Mouse (Mus musculus) kidney, embryonic 15.5 days (tissue): ENCODE results near the gene March1. TPM values are rescaled to one million over a fixed set of nuclear protein-coding genes. Genes with fewer than 3 reads are reported as not detected.

ENCODE experiments used
- ATAC-seq: fragments of 200-750 bp; cut with Nextera tagmentation; replicated peaks from 2 replicates; pipeline ENCODE4 v1.8.0; 2017; ENCODE audit warnings: moderate TSS enrichment; ENCODE audit not compliant: low FRiP score
- H3K27ac ChIP-seq: fragments of 300-500 bp; sonication (generic); 2 replicates; pipeline ENCODE4 v1.5.1; 2015; ENCODE audit warnings: mild to moderate bottlenecking, inconsistent platforms
- H3K27me3 ChIP-seq: fragments of 300-500 bp; sonication (generic); 2 replicates; pipeline ENCODE4 v1.6.1; 2015; ENCODE audit warnings: inconsistent platforms
- H3K36me3 ChIP-seq: fragments of 300-500 bp; sonication (generic); 2 replicates; pipeline ENCODE4 v1.6.1; 2015; ENCODE audit warnings: inconsistent platforms
- H3K4me1 ChIP-seq: fragments of 300-500 bp; sonication (generic); 2 replicates; pipeline ENCODE4 v1.6.1; 2015; ENCODE audit warnings: inconsistent platforms
- H3K4me2 ChIP-seq: fragments of 300-500 bp; sonication (generic); 2 replicates; pipeline ENCODE4 v1.6.1; 2015; ENCODE audit warnings: moderate library complexity, mild to moderate bottlenecking, inconsistent platforms
- H3K4me3 ChIP-seq: fragments of 300-500 bp; sonication (generic); replicated peaks from 2 replicates; pipeline ENCODE4 v1.5.1; 2015; ENCODE audit warnings: mild to moderate bottlenecking, inconsistent platforms
- H3K9ac ChIP-seq: fragments of 300-500 bp; sonication (generic); 2 replicates; pipeline ENCODE4 v1.6.1; 2015; ENCODE audit warnings: mild to moderate bottlenecking, inconsistent platforms
- H3K9me3 ChIP-seq: fragments of 300-500 bp; sonication (generic); replicated peaks from 2 replicates; pipeline ENCODE4 v1.6.1; 2016; ENCODE audit warnings: inconsistent platforms
- WGBS: fragments of 180-500 bp; shearing (Covaris S2); methylation state at CpG from one replicate; pipeline ENCODE4 v1.1.7; 2015; ENCODE audit warnings: mixed read lengths; 5-methylcytosine and 5-hydroxymethylcytosine counted together
- polyA plus RNA-seq: library from polyadenylated mRNA; unstranded; fragments of >200 nt; fragmentation: Nextera tagmentation; extraction: Ambion mirVana; gene quantifications from 2 replicates; pipeline ENCODE4 v1.2.1, GENCODE M21; 2015

The March1 gene
- polyA plus RNA-seq, 1 experiment from 2014 or later, result 0.49 TPM

DNA sequence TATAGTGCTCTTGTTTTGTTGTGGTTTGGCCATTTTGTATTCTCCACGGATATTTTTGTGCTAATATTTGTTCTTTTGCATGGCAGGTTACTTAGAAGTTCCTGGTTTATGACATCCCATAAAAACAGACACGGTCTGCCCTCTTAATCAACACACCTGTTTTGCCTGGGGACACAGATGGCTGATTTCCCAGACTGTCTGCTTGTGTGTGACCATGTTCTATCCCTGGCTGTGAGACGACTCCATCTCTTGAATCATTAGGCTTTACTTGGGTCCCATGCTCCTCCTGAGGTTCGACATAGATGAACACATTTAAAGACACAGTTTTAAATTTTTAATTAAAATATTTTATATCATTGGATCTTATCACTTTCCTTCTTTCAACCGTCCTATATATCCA, 163.5 kb downstream of the March1 start:
- no peak overlapping the region for H3K27ac ChIP-seq

GRCm38 (mm10) chr8:65812971-65813370, 195.3 kb downstream of the March1 start:
- 85% methylated on average over 2 of the region's 2 CpGs for WGBS
- ATAC-seq, result no peak
- H3K36me3 ChIP-seq, result no peaks in the 10 kb centered on the region
- no peak overlapping the region for H3K9ac ChIP-seq
- H3K9me3 ChIP-seq, result no peaks in the 10 kb centered on the region
- H3K4me2 ChIP-seq, result no peak overlapping the region
- no peaks in the 10 kb centered on the region for H3K27me3 ChIP-seq
- H3K4me1 ChIP-seq, result no peaks in the 10 kb centered on the region
- H3K27ac ChIP-seq, result no peak overlapping the region
- no peak overlapping the region for H3K4me3 ChIP-seq

More for the DNA sequence above, 163.5 kb downstream of the March1 start:
- Histone ChIP-seq H3K27me3 (no peaks in the 10 kb centered on the region), H3K4me1 (no peaks in the 10 kb centered on the region), H3K9me3 (no peaks in the 10 kb centered on the region), H3K9ac (no peak overlapping the region), H3K36me3 (no peaks in the 10 kb centered on the region), H3K4me3 (no peak overlapping the region), H3K4me2 (no peak overlapping the region)
- WGBS, result 54% methylated on average over 5 of the region's 5 CpGs
- ATAC-seq, result no peak

GRCm38 (mm10) chr8:65922294-65923019, 304.8 kb downstream of the March1 start:
- ATAC-seq, result no peak
- no peaks in the 10 kb centered on the region for H3K36me3 ChIP-seq
- H3K9ac ChIP-seq, result no peak overlapping the region
- no peaks in the 10 kb centered on the region for H3K27me3 ChIP-seq
- H3K4me3 ChIP-seq, result no peak overlapping the region
- no peaks in the 10 kb centered on the region for H3K9me3 ChIP-seq
- H3K4me1 ChIP-seq, result no peaks in the 10 kb centered on the region
- no peak overlapping the region for H3K4me2 ChIP-seq
- 85% methylated on average over 3 of the region's 3 CpGs for WGBS
- H3K27ac ChIP-seq, result no peak overlapping the region

DNA sequence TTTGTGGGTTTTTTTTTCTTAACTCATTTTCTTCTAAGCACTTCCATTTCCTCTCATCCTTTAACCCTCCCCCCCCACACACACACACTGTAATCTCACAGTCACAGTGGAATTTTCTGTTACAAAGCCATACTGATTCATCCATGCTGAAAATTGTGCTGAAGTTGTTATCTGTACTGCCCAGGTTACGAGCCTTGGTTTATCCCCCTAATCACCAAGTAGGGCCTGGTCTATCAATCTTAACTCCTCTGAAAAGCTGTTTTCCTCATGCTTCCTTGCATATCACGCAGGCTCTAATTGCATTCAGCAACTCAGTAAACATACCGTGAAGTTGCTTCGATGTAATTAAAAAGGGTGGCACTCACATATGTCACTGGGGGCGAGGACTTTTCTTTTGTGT, 339.2 kb downstream of the March1 start:
- H3K4me2 ChIP-seq, result no peak overlapping the region
- no peak for ATAC-seq
- H3K9me3 ChIP-seq, result no peaks in the 10 kb centered on the region
- no peak overlapping the region for H3K9ac ChIP-seq
- no peaks in the 10 kb centered on the region for H3K36me3 ChIP-seq
- H3K4me3 ChIP-seq, result no peak overlapping the region
- 65% methylated on average over 5 of the region's 5 CpGs for WGBS
- no peaks in the 10 kb centered on the region for H3K4me1 ChIP-seq
- no peak overlapping the region for H3K27ac ChIP-seq
- no peaks in the 10 kb centered on the region for H3K27me3 ChIP-seq

- Histone ChIP-seq H3K36me3 (no peaks in the 10 kb centered on the region), H3K27ac (no peak overlapping the region), H3K9me3 (no peaks in the 10 kb centered on the region), H3K9ac (no peak overlapping the region), H3K27me3 (no peaks in the 10 kb centered on the region), H3K4me2 (no peak overlapping the region), H3K4me3 (no peak overlapping the region), H3K4me1 (no peaks in the 10 kb centered on the region)
- no peak for ATAC-seq
These were observed 339.8 kb downstream of the March1 start for GRCm38 (mm10) chr8:65957492-65957891.

- no peak overlapping the region for H3K27ac ChIP-seq
- WGBS, result 16% methylated on average over 10 of the region's 10 CpGs
- H3K36me3 ChIP-seq, result no peaks in the 10 kb centered on the region
- no peak overlapping the region for H3K9ac ChIP-seq
- H3K4me3 ChIP-seq, result no peak overlapping the region
- H3K4me2 ChIP-seq, result no peak overlapping the region
- no peak for ATAC-seq
- no peaks in the 10 kb centered on the region for H3K4me1 ChIP-seq
- no peaks in the 10 kb centered on the region for H3K9me3 ChIP-seq
- H3K27me3 ChIP-seq, result no peaks in the 10 kb centered on the region
These were observed 349.0 kb downstream of the March1 start for GRCm38 (mm10) chr8:65966502-65967222.

GRCm38 (mm10) chr8:65967223-65967778, 349.6 kb downstream of the March1 start:
- no peak for ATAC-seq
- H3K4me3 ChIP-seq, result no peak overlapping the region
- 79% methylated on average over 8 of the region's 8 CpGs for WGBS

GRCm38 (mm10) chr8:65976905-65977304, 359.2 kb downstream of the March1 start:
- Histone ChIP-seq H3K36me3 (no peaks in the 10 kb centered on the region), H3K9me3 (no peaks in the 10 kb centered on the region), H3K4me1 (no peaks in the 10 kb centered on the region), H3K9ac (no peak overlapping the region), H3K27ac (no peak overlapping the region), H3K27me3 (no peaks in the 10 kb centered on the region), H3K4me3 (no peak overlapping the region), H3K4me2 (no peak overlapping the region)
- ATAC-seq, result no peak
- 73% methylated on average over 5 of the region's 5 CpGs for WGBS

More at GRCm38 (mm10) chr8:65967223-65967778, 349.6 kb downstream of the March1 start:
- no peak overlapping the region for H3K4me2 ChIP-seq
- H3K27ac ChIP-seq, result no peak overlapping the region
- no peaks in the 10 kb centered on the region for H3K36me3 ChIP-seq
- no peak overlapping the region for H3K9ac ChIP-seq
- H3K27me3 ChIP-seq, result no peaks in the 10 kb centered on the region
- no peaks in the 10 kb centered on the region for H3K4me1 ChIP-seq
- no peaks in the 10 kb centered on the region for H3K9me3 ChIP-seq

GRCm38 (mm10) chr8:65982039-65982438, 364.3 kb downstream of the March1 start:
- H3K4me1 ChIP-seq, result no peaks in the 10 kb centered on the region
- H3K4me3 ChIP-seq, result no peak overlapping the region
- H3K4me2 ChIP-seq, result no peak overlapping the region
- 82% methylated on average over 2 of the region's 2 CpGs for WGBS
- H3K27ac ChIP-seq, result no peak overlapping the region
- H3K9me3 ChIP-seq, result no peaks in the 10 kb centered on the region
- no peak for ATAC-seq
- no peak overlapping the region for H3K9ac ChIP-seq
- H3K36me3 ChIP-seq, result no peaks in the 10 kb centered on the region
- no peaks in the 10 kb centered on the region for H3K27me3 ChIP-seq

DNA sequence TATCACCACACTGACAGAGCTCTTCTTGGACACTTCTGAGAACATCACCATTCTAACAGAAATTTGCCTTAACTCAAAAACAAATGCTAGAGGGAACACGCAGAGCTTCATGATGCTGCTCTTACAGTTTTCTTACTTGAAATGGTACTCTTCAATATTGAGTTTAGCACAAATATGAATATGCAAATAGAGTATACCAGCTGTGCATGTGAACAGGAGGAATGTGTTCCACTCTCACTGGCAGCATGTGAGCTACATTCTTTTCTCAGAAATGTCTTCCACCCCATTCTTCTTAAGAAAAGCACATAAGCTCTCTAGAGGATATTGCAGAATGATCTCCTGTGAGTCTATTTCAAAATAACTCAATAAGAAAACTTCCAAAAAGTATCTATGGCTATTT, 370.0 kb downstream of the March1 start:
- no peaks in the 10 kb centered on the region for H3K27me3 ChIP-seq
- no peak overlapping the region for H3K27ac ChIP-seq
- H3K36me3 ChIP-seq, result no peaks in the 10 kb centered on the region
- no peak overlapping the region for H3K9ac ChIP-seq
- H3K9me3 ChIP-seq, result no peaks in the 10 kb centered on the region
- ATAC-seq, result no peak
- H3K4me1 ChIP-seq, result no peaks in the 10 kb centered on the region
- H3K4me3 ChIP-seq, result no peak overlapping the region
- 87% methylated on average over 1 of the region's 1 CpGs for WGBS
- H3K4me2 ChIP-seq, result no peak overlapping the region

DNA sequence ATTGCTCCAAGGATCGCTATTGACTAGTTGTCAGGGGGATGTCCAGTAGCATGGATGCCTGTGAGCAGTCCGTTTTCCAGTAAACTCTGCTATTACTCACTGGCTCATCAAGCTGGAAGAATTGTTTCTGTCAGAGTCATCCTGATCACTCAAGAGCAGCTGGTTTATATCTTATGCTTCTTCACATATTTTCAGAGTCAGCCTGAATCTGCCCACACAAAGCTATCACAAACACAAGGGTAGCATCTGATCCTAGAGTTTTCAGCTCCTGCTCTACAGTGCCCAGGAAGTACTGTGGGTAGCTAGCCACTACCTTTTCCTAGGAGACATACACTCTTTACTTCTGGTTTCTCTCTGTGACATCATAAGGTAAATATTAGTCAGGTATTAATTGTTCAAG, 405.1 kb downstream of the March1 start:
- Histone ChIP-seq H3K4me1 (no peaks in the 10 kb centered on the region), H3K9ac (no peak overlapping the region), H3K4me2 (no peak overlapping the region), H3K27me3 (no peaks in the 10 kb centered on the region), H3K27ac (no peak overlapping the region), H3K4me3 (no peak overlapping the region), H3K9me3 (no peaks in the 10 kb centered on the region), H3K36me3 (no peaks in the 10 kb centered on the region)
- ATAC-seq, result no peak
- WGBS, result 90% methylated on average over 2 of the region's 2 CpGs

DNA sequence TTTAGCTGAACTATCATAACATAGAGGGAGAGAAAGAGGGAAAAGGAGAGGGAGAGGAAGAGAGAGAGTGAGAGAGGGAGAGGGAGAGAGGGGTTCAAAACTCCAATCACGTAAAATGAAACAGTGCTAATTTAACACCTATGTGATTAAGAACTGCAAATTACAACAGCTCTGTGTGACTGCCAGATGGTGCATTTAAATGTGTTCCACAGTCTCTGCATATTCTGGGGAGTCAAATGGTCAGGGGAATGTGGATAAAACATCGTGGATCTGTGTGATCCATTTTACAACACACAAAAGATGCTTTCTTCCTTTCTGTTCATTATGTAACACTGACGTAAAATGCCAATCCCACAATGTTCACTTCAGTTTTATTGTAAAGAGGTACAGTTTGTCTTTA, 416.0 kb downstream of the March1 start:
- WGBS, result 72% methylated on average over 3 of the region's 3 CpGs
- no peak overlapping the region for H3K9ac ChIP-seq

More for the DNA sequence above, 416.0 kb downstream of the March1 start:
- H3K27me3 ChIP-seq, result no peaks in the 10 kb centered on the region
- H3K36me3 ChIP-seq, result no peaks in the 10 kb centered on the region
- H3K4me3 ChIP-seq, result no peak overlapping the region
- H3K9me3 ChIP-seq, result no peaks in the 10 kb centered on the region
- H3K27ac ChIP-seq, result no peak overlapping the region
- H3K4me1 ChIP-seq, result no peaks in the 10 kb centered on the region
- no peak overlapping the region for H3K4me2 ChIP-seq
- no peak for ATAC-seq
